Mouse (Mus musculus) liver, postnatal 0 days (tissue): ENCODE measurements at regions not wholly inside any gene's neighbourhood (a gene's known extent, or its start where the extent isn't known, plus 50 kb on each side); places are given as distances from the start of the nearest gene placed in this dataset.

Experiments used
- CTCF ChIP-seq: sonication (generic); IDR thresholded peaks from 2 replicates; pipeline ENCODE4 v1.5.1; 2016; ENCODE audit warnings: antibody characterized with exemption, low read depth
- EP300 ChIP-seq: IDR thresholded peaks from 2 replicates; pipeline ENCODE4 v1.6.1; 2016; ENCODE audit warnings: antibody characterized with exemption, low read depth, mild to moderate bottlenecking

GRCm38 (mm10) chr7:136014706-136015105 lies 298.5 kb upstream of the Mki67 start:
- TF ChIP-seq CTCF = no peak
- TF ChIP-seq EP300 = no peak
